Mouse (Mus musculus): ENCODE measurements around the gene Rnf152. TPM values are rescaled to one million over a fixed set of nuclear protein-coding genes. Genes with fewer than 3 reads are reported as not detected.

Gene Rnf152
- total and polyA plus RNA-seq, 2 experiments: 2.4 to 12.7 TPM

- WGBS: 70% methylated on average over 6 of the region's 6 CpGs
- no peaks in the 10 kb centered on the region for H3K79me2 ChIP-seq (ENCODE audit: control insufficient read depth, insufficient read depth, low read length)
- H3K27ac ChIP-seq (replicated peaks; ENCODE audit: insufficient read depth, low read depth, low read length): no peak overlapping the region
- H3K4me3 ChIP-seq (ENCODE audit: insufficient read depth, low read depth, low read length): no peak overlapping the region
- H3K27me3 ChIP-seq (ENCODE audit: control insufficient read depth, insufficient read depth, low read length): no peaks in the 10 kb centered on the region
- DNase-seq (ENCODE audit: extremely low read depth, low read depth, low spot score): no peak
- H3K36me3 ChIP-seq (ENCODE audit: control insufficient read depth, insufficient read depth, low read length): no peaks in the 10 kb centered on the region
- TF ChIP-seq CTCF (IDR thresholded peaks at IDR 0.05; ENCODE audit: low read depth, low read length) (no peak), POLR2A (IDR thresholded peaks at IDR 0.05; ENCODE audit: extremely low read depth, insufficient read depth, low read length) (no peak)
- H3K4me1 ChIP-seq (ENCODE audit: control insufficient read depth, insufficient read depth, low read length): no peaks in the 10 kb centered on the region
- no peak overlapping the region for H3K9ac ChIP-seq (ENCODE audit: low read depth, low read length)
These were observed 113.0 kb downstream of the Rnf152 start for GRCm38 (mm10) chr1:105243359-105244142.

DNA sequence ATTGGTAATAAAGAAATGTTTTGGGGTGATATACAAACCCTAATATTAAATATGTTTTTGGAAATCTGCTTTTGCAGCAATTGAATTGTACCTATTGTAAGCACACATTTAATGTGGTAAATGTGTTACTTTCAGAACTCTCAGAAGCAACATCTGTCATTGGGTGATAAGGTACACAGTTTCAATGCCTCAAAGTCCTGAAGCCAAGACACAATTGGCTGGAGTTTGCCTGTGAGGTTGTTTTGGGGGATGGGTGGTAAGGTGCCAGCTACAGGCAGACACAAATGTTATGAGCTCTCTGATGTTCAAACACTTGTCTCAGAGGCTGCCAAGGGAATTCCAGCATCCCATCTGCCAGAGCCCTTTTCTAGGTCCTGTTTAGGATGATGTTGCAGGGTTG lies 116.3 kb downstream of the Rnf152 start:
- no peaks in the 10 kb centered on the region for H3K27me3 ChIP-seq (ENCODE audit: control insufficient read depth, insufficient read depth, low read length)
- peak; percentile 16 for DNase-seq (ENCODE audit: extremely low read depth, low read depth, low spot score)
- no peaks in the 10 kb centered on the region for H3K36me3 ChIP-seq (ENCODE audit: control insufficient read depth, insufficient read depth, low read length)
- H3K9ac ChIP-seq (ENCODE audit: low read depth, low read length): no peak overlapping the region
- H3K27ac ChIP-seq (replicated peaks; ENCODE audit: insufficient read depth, low read depth, low read length): no peak overlapping the region
- H3K4me3 ChIP-seq (ENCODE audit: insufficient read depth, low read depth, low read length): no peak overlapping the region
- no peak for TF ChIP-seq POLR2A (IDR thresholded peaks at IDR 0.05; ENCODE audit: extremely low read depth, insufficient read depth, low read length)
- no peaks in the 10 kb centered on the region for H3K79me2 ChIP-seq (ENCODE audit: control insufficient read depth, insufficient read depth, low read length)
- H3K4me1 ChIP-seq (ENCODE audit: control insufficient read depth, insufficient read depth, low read length): no peaks in the 10 kb centered on the region
